Mouse (Mus musculus) E14TG2a.4 (cell line): ENCODE data around the gene Zc3h12a.

Experiments
- CTCF ChIP-seq: conservative IDR thresholded peaks from 2 replicates; pipeline ENCODE4 v1.5.1; 2014; ENCODE audit warnings: low read length
- NANOG ChIP-seq: IDR thresholded peaks from 2 replicates; pipeline ENCODE4 v1.6.1; 2014; ENCODE audit warnings: borderline replicate concordance, low read length, mixed read lengths

DNA sequence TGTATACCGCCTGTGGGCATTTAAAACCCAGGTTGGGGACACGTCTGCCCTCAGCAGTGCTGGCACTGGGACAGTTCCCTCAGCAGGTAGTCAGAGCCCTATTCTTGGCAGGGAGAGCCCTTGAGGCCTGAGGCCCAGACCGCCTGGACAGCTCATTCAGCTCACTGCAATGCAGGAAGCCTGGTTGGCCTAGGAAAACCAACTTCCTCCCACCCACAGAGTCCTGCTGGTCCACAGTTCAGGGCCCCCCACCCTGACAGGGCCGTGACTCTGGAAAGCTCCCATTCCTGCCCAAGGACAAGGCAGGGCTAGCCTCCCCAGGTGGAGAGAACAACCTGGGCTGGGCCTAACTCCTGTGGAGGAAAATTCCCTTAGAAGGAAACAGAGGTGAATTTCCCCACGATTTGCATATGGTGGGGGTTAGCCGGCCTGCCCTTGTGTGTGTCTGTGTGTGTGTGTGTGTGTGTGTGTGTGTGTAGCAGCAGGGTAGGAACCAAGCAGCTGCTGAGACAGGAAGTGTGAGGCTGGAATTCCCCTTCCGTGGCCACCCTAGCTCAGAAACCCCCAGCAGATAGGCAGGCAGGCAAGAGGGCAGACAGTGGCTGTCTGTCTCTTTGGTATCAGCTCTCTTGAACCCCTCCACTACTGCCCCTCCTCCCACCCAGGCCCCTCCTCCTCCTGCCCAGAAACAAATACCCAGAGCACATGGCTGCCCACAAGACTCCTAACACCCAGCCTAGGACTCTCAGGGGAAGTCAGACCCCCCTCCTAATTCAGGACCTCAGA is 3.0 kb downstream of the Zc3h12a start:
- TF ChIP-seq CTCF (no peak), NANOG (no peak)
